Mouse (Mus musculus) lung, postnatal 36 days (tissue): Measurements from ENCODE around the gene Tspan3.

Experiments used
- DNase-seq: peaks from one replicate; pipeline ENCODE4 v3.0.0; 2022; ENCODE audit warnings: mixed read lengths

The Tspan3 gene

DNA sequence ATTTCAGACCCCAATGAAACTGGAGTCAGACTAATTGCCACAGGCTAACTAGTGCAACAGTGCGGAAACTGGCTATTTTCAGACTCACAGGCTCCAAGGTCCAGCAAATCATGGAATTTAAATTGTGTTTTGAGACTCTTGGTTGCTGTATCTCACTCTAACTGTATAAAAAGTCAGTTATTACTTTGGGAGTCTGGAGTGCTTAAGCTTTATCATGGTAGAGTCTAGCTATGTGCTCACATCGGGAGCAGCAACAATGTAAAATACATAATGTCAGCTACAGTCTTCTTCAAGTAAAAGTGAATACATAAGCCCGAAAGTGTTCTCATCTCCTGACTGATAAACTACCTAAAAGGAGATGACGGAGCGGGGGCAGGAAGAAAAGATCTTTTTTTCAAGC, 10.7 kb downstream of the Tspan3 start:
- DNase-seq, result no peak

DNA sequence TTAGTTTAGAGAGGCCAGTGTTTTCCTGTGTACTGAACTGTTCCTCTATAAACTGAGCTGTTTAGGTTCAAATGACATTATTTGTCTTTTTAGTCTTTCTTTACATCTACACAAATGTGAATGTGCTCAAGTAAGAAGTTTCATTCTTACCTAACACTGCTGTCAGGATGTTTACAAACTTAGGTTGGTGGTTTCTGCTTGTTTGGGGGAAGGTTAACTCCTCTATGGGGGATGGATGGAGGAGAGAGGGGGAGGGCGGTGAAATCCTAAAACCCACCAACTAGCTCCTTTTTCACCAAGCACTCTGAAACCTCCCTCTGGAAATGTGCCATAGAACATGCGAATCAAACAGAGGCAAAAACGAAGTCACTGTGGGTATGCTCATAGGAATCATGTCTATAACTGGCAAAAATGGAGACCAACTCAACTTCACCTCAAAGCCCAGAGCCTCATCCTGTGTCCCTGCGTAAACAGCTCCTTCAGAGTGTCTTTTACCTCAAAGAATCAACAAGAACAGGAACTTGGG, 12.7 kb downstream of the Tspan3 start:
- DNase-seq, result no peak

DNA sequence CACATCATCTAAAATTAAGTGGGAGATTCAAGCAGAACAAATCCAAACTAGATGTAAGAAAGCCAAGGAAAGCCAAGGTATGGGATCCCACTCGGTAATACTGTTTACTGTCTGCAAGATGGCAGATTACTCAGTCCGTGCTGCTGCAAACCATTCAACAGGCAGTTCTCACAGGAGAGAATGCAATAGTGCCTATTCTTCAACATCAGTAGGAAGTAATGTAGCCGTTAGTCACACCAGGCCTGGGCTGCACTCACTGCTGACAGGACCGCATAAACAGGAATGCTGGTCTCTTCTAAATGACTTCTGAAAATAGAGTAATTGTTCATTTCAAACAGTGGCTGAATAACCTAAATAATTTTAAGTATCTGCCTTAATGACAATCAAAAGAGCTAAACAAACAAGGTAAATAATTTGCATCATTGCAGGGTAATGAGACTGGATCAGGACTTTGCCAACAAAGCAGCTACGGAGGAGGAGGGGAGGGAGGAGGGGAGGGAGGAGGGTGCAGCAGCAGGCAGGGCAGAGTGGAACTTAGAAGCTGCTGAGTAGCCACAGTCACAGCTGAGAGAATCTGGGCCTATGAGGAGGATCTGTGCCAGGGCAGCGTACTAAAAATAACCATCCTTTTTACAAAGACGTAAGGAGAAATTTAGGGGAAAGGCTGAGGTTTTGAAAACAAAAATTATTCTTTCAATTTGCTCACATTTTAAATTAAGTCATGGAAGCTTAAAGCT, 13.4 kb downstream of the Tspan3 start:
- peak; percentile 30 for DNase-seq

DNA sequence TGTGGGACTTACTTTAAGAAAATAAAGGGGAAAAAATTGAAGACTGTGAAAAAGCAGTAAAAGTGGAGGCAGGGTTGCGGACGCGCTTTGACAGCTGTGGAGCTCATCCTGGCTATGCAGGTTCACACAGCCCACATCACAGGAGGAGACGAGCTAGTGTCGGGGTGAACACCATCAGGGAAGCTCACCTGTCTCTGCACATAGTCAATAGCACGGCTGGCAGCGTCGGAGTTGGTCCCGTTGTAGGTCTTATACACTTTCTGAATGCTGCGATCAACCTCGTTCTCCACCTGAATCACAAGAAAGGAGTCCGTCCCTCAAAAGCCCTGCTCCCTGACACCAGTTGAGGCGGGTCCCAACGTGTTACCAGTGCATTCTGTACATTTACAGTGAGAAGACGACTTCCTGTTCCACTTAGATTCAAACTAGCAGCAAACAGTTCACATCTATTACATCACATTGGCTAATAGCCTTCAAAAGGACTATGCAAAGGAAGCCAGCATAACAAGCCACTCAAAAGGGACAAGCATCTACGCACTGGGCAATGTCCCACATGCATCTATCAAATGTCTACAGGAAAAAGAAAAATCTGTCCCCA, 18.9 kb downstream of the Tspan3 start:
- no peak for DNase-seq

DNA sequence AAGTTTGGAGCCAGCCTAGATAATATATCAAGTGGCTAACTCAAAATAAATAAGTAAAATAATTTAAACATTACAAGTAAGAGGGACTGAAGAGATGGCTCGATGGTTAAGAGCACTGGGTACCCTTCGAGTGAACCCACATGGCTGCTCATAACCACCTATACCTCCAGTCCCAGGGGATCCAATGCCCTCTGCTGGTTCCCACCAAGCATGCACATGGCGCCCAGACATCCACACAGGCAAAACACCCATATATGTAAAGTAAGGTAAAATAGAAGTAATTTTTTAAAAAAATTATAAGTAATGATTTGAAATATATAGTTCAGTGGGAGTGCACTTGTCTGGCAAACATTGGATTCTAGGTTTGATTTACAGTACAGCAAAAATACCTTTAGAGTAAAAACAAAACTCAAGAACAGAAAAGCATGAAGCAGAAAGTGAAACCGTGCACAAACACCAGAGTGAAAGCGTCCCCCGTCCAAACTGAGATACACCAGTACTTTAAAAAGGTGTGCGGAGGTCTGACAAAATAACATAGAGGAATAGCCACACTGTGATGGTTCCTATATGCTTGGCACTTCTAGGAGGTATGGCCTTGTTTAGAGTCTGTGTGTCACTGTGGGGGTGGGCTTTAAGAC, 20.8 kb downstream of the Tspan3 start:
- no peak for DNase-seq

DNA sequence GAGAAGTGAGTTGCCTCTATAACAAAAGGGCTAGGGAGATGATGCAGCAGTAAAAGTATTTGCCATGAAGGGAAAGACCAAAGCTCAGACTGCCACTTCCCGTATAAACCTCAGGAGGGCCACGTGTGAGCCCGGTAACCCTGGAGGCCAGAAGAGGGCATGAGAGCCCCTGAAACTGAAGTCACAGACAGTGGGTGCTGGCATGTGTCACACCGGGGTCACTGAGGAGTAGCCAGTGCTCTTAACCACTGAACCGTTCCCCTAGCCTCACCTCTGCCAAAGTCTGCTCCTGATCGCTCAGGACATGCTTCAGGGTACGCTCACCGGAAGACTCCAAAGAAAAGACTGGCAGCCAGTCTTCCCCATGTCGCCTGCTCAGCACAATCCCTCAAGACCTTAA, 23.5 kb downstream of the Tspan3 start:
- no peak for DNase-seq

DNA sequence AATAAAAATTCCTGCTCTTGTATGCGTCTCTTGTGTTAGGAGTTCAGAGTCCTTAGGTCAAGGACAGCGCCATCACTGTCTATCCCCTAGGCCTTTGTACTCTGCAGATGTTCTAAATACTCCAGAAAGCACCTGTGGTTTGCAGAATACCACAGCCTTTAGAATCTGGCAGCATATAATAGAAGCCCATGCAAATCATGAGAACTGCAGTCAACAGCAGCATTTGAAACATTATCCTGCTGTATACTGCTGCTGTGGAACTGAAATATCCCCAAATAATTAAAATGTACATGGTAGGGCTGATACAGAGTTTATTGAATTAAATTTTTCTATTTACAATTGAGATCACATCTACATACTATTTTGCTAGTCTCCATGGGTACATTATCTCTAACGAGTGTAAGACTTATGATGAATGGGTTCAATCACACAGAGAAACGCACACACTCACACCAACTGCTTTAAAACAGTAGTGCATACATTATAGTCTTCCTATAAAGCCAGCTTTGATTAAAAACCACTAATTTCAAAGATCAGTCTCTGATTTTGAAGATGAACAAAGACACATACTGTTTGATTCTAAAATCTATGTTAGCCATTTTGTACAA, 29.6 kb downstream of the Tspan3 start:
- DNase-seq, result no peak

DNA sequence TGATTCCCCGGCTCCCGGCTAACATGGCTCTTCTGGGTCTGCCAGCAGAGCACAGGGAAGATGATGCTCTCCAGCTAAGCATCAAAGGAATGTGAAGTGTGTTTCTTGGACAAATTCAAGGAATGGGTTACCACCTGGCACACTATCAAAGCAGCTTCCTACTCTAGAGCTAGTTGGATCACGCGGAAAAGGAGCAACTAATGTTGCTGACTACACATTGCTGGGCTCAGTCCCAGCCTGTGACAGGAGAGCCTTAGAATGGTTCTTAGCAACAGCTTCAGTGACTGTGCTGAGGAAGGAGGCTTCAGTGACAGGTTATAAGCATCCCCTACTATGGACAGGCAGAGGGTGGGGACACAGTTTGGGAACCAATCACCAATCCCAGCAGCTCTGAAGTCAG, 30.7 kb downstream of the Tspan3 start:
- DNase-seq, result no peak

DNA sequence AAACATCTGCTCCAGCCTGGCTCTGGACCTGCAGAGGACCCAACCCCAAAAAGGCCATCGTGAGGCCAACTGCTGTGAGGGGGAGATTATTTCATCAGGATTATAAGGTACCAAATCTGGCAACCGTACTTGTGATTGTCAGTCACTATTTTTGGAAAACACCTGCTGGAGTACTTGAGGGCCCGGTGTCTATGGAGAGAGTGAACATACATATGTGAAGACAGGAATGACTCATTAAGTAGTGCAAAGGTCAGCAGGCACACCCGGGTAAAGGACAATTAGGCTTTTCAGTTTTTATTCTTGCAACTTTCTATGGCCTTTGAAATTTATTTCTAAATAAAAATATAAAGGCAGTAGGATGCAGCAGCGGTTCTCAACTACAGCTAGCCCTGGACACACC, 31.3 kb downstream of the Tspan3 start:
- no peak for DNase-seq

DNA sequence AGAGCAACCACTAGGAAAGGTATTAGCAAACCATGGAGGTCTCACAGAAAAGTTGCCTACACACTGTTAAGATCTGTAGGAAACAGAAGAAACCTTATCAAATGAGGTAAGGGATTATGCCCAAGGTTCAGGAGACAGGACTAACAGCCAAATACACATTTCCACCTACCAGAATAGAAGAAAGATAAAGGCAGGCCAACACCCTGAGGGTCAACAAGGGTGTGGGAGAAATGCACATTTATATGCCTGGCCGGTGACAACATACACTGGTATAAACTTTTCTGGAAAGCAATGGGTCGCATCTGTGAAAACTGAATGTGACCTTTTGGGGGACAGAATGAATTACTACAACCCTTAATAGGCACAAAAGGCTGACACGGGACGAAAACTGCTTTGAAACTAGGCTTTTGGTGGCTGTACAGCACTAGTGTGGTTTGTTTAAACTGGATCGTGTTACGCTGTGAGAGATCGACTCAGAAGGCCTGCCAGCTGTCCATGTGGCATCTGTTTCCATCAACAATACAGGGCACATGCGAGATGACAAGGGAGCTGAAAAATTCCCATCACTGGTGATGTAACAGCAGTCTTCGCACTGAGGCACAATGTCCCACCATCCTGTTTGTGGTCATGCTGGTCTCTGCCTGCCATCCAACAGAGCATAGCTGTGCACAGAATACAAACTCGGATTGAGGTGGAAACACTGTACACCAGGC, 33.3 kb downstream of the Tspan3 start:
- no peak for DNase-seq

DNA sequence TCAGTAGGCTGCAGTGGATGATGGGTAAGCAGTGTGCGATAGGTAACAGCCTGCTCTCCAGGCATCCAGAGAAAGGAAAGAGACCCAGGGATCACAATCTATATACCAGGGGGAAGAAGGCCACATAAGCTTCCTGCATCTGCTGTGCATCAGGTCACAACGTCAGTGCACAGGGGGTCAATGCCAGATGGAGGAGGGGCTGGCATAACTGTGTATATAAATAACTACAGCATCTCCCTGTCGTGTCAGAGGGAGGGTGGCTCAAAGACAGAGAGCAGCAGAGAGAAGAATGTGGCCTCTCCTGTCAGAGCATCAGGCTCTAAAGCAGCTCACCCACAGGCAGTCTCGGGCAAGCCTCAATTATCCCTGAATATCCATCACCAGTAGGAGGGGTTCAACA, 34.7 kb downstream of the Tspan3 start:
- DNase-seq, result no peak

DNA sequence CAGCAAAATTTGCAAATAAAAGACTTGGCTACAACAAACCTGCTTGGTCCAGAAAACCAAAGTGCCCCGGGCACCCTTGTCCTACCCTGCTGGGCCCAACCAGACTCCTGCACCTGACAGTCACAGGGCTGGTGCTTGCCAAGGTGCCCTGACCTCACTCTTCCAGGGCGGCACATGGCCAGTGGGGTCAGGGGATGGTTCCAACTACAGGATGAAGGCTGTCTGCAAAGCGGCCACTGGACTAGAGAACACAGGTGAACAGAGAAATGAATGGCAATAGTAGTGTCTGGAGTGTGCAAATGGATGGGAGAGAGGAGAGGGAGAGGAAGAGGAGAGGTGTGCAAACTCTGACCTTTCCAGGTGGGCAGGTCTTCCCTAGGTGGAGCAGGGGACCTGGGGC, 35.3 kb downstream of the Tspan3 start:
- no peak for DNase-seq

DNA sequence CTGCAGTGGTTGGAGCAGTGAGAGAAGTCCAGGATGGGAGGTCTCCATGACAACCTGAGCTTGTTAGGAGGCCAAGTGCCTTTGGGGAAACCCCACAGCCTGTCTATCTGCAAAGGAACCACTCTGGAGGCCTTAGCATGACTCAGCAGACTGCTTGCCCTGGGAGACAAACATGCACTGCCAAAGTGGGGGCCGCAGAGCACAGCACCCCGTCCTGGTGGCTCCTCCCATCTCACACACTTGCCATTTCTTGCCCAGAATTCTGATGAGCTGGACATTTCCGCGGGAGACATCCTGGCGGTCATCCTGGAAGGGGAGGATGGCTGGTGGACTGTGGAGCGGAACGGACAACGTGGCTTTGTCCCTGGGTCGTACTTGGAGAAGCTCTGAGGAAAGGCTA, 36.9 kb downstream of the Tspan3 start:
- no peak for DNase-seq

DNA sequence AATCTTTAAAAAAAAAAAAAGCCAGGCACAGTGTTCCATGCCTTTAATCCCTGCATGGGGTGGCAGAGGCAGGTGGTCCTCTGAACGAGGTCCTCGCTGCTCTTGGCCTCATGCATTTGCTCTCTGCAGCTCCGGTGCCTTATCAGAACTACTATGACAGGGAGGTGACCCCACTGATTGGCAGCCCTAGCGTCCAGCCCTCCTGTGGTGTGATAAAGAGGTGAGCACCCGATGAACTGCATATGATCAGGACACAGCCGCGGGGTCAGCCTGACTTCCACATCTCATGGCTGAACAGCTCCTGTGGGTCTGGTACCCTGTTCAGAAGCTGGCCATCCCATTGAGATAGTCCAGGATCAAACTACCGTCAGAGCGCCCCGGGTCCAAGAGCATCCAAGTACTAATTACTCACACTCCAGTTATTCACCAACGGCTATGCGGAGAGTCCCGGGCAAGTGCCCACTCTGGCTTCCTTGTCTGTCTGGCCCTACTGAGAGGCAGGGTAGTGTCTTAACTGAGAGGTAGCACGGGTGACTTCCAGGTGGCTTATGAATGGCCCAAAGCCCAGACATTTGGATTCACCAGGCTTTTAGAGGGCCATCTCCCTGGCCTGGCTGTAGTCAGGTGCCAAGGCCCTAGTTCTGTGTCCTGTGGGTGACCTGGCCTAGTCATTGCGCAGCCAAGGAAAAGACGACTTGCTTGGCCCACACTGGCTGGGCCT, 38.7 kb downstream of the Tspan3 start:
- DNase-seq, result no peak

DNA sequence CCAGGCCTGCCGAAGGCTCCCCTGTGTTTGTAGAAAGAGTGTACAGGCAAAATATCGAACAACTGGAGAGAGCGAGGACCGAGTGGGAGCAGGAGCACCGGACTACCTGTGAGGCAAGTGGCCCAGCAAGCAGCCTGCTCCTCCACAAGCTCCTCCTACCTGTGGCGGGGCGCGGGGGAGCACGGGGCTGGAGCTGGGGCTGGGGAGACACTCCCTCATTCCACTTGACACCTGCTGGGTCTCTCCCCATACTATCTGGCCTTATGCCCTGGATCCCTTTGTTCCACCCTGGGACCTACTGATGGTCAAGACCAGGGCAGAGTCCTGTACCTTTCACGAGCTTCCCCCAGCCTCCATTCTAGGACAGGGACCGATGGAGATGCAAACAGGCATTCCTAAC, 40.7 kb downstream of the Tspan3 start:
- DNase-seq, result no peak

DNA sequence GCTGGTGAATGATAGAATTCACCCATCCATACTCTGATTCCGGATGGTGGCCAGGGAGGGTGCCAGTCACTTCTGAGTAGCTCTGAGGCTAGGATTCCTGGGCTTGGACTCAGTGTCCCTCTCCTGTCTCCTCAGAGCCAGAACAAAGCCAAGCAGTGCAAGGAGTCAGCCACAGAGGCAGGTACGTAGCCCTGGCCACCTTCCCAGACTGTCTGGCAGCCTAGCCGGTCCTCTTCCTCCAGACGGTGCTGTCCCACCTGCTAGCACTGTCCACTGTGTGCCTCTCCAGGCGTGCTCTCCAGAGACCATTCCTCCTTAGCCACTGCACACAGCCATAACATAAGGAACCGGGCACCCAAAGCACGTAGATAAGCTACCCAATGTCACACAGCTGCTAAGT, 41.7 kb downstream of the Tspan3 start:
- DNase-seq, result no peak

DNA sequence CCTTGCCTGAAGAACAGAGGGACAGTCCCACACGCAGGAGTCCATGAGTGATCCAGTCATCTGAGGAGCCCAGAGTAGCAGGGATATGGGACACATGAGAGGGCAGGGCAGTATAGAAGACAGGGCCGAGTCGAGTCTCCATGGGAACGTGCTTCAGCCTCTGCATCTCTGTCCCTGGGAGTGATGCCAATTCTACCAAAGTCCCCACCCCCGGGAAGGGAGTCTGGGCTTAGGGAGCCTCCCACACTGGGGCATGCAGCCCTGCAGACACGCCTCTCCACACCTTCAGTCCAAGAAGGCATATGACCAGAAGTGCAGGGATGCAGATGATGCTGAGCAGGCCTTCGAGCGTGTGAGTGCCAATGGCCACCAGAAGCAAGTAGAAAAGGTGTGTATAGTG, 42.3 kb downstream of the Tspan3 start:
- no peak for DNase-seq

DNA sequence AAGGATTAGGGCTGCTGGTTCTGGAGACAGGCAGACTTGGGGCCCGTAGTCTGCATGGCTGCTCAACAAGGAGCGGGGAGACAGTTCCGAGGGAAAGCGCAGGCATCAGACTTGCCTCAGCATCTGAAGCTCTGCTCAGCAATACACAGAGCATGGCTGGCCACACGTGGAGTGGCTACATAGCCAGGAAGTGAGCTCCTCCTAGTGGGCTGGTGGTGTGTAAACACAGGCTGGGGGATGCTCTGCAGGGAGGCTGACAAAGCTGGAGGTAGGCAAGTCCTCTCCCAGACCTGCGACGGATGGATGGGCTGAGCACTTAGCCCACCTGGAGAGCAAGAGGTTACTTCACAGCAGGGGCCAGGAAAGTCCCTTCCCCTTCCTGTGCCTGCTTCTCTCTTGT, 44.2 kb downstream of the Tspan3 start:
- peak; percentile 49 for DNase-seq

DNA sequence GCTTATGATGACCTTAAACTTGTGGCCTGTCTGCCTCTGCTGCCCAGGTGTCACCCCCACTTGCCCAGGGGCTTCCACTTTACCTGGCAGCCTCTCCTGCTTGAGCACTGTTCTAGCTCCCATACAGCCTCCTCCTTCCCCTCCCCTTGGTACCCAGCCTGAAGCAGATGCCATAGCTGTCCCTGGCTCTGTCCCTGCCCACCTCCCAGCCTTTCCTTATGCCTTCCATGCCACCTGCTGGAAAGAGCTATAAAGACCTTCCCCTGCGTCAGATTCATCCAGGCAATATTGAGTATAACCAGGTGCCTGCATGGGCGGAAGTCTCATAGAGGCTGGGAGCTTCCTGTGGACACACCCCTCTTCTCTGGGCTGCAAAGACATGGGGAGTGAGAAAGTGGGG, 45.6 kb downstream of the Tspan3 start:
- DNase-seq, result no peak

DNA sequence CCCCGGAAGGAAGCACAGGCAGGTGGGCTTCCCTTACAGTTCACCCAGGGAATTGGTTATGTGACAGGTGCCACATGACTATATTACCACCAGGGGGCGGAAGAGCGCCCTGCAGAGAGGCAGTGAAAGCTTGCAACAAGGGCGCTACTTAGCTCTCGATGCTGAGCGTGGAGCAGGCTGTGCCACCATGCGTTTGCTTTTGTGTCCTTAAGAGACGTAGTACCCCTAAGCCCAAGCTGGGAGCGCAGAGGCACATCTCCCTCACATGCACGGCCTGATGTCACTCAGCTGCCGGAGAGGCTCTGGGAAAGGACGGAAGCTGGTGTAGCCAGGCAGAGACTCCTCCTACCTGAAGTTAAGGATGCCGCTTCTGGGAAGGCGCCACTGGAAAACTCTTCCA, 46.7 kb downstream of the Tspan3 start:
- DNase-seq, result peak; percentile 81

DNA sequence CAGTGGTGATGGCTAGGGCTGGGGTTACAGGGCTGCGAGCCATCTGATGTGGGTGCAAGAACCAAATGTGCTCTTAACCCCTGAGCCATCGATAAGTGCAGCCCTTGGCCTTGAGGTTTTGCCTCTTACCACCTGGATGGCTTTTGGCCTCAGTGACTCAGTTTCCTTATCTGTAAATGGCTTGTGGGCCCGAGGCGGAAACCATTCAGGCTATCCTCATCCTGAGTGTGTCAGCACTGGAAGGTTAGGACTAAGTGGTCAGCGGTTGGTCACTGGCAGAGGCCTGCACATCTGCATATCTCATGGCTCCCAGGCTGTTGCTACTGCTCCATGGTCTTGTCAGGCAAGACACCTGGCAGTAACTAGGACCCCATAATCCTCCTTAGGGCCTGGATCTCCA, 47.2 kb downstream of the Tspan3 start:
- no peak for DNase-seq

DNA sequence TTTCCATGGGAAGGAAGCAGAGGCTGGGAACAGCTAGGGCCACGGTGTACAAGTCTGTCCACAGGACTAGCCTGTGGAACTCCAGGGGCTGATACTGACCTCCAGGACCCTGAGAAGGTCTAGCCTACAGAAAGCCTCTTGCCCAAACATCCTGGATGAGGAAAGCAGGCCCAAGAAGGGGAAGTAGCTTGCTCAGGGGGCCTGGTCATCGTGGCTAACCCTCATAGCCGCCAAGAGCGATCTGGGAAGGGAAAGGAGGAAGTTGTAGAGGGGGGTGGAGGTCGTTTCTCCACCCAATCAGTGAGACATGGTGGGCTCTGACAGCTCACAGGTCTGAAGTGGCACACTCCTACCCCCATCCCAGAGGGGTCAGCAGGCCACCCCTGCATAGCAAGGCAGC, 57.1 kb downstream of the Tspan3 start:
- peak; percentile 57 for DNase-seq

DNA sequence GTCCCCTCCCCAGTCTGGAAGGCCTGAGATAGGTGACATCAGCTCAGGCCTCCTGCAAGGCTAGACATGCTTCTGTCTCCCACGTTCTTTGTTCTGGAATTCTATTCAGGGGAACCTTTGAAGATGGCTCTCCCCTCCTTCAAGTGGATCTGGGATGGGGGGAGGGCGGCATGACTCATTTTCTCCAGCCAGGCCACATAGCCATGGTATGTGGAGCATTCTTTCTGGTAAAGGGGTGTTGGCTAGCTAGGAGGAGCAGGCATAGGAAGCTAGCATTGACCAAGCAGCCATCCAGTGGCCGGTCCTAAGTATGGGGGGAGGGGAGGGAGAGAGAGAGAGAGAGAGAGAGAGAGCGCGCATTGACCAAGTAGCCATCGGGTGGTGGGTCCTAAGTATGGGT, 57.8 kb downstream of the Tspan3 start:
- DNase-seq, result no peak
